Mouse (Mus musculus): ENCODE measurements around the gene Sp2. TPM values are rescaled to one million over a fixed set of nuclear protein-coding genes. Genes with fewer than 3 reads are reported as not detected.

Gene Sp2
- 10 to 100 TPM in 1 of 2 experiments, 1 to 10 TPM in 1; 7.4 to 10.3 TPM for total RNA-seq (2021)
- long read RNA-seq, experiment 1, partial matches to known transcripts, result 1 of 8 reads
- long read RNA-seq, experiment 1, other reads (novel, unspliced or antisense), result 5 of 8 reads
- long read RNA-seq, experiment 2, partial matches to known transcripts, result 1 of 7 reads
- long read RNA-seq, experiment 2, other reads (novel, unspliced or antisense), result 6 of 7 reads

DNA sequence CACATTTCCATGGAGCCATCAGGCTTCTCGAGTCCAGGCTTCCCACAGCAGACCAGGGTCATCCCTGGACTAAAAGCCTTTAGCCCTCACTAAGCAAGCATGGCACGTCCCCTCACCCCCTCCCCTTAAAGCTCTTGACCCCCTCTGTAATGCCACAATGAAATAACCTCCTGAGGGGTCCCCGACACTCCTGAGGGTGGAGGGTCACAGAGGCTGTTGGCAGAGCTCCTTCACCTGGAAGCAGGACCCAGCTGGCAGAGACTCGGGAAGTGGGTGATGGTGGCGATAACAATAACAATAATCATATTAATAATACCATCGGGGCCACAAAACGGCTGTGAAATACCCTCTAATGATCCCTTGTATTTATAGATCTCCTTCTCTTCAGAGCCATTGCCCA is at the start of gene Sp2:
TSS of gene Sp2 (minus strand) at position 101 of the 400 bp plus-strand sequence.
- DNase-seq, result no peak

DNA sequence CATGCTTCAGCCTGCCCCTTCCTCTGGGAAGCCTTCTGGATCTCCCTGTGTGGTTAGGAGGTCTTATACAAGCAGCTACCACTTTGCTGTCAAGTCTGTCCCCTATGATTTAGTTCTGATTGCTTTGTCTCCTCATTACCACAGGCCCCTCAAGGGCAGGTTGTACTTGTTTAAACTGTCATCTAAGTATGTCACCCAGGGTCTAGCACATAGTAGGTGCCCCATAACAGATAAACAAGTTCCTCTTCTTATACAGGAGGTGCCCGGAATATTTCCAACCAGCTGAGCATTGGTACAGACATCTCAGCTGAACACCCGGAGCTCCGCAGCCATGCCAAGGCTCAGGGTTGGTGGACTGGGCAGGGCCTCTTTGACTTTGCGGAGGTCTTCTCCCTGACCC is 49.7 kb upstream of the Sp2 start:
- DNase-seq, result no peak

DNA sequence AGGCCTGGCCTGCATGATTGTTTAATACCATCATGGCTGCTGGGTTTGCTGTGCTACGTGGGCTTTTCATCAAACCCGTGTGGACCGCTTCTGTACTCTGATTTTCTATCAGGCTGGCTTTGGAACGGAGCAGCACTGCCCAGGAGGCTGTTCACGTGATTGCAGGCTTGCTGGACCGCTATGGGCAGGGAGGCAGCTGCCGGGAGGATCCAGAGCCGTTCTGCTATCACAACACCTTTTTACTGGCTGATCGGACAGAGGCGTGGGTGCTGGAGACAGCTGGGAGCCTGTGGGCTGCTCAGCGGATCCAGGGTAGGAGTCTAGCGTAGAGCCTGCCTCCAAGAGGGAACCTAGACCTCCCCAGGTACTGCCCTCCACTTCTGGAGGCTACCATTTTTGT is 49.2 kb upstream of the Sp2 start:
- DNase-seq, result no peak

DNA sequence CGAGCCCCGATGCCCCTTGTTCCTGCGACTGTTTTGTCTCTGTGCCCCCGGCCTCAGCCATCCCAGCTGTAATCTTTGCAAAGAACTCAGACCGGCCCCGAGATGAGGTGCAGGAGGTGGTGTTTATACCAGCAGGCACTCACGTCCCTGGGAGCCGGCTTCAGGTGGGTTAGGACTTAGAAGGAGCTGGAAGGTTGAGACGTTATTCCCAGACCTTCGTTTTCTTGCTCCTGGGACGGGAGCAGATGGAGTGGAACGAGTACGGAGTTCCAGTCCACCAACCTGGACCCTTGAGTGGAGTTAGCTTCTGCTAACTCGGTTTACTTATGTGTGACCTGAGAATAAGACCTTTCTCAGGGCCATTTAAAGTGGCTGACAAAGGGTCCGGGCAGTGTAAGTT is 47.7 kb upstream of the Sp2 start:
- DNase-seq, result no peak

DNA sequence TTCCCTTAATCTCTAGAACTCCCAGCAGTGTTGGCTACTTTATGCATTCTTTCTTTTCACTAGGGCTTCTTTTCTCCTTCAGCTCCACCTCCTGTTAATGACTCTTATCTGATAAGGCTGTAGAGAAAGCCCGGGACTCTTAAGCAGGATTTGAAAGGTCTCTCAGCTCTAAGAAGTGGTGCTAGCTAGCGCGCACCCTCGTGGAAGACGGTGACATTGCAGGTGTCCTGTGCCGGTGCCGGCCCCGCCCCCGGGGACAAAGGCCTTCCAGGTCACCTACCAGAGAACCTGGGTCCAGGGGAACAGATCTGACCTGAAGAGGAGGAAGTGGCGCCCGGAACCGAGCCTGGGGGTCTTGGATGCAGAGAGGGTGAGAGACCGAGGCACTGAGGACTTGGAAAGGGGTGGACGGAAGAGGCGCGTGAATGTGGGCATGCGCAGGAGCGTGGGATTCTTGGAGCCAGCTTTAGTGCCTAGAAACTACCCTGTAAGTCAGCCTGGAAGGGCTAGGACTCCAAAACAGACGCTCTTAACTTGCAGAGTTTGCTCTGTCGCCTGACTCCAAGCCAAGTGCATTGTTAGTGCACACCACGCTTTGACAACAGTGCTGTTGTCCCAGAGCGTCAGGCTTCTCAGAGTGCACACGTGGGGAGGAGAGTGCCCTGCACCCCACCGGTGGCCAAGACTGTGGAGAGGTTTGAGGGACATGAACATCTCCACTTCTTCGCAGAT is 47.1 kb upstream of the Sp2 start, which contains the start of gene Scrn2:
TSS of gene Scrn2 (plus strand) at position 253 of the 732 bp plus-strand sequence.
- DNase-seq, result peak; percentile 83 to 93

DNA sequence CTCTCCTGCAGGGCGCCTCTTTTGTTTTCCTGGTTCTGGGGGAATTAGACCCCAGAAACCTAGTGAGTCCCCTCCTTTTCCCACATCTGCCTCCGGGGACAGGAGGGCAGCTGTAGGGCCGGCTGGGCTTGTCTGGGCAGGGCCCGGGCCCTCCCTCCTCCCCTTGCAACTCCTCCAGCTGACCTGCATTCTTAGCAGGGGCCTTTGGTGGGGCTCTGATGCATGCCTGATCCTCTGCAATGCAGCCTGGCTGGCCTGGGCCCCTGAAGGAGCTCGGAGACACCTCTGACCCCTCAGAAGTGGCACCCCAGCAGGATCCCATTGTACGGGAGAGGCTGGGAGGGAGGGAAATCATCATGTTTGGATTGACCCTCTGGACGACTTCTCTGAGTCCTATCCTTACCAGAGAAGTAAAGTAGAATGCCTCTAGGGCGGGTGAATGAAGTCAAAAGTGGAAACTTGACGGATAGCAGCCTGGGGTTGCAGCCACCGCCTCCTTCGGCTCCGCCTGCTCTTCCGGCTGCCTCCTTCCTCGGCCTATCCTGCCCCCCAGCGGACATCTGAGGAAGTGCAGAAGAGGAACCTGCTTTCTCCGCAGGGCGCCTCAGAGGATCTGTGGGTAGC is 43.1 kb upstream of the Sp2 start:
- peak; percentile 89 to 91 for DNase-seq

DNA sequence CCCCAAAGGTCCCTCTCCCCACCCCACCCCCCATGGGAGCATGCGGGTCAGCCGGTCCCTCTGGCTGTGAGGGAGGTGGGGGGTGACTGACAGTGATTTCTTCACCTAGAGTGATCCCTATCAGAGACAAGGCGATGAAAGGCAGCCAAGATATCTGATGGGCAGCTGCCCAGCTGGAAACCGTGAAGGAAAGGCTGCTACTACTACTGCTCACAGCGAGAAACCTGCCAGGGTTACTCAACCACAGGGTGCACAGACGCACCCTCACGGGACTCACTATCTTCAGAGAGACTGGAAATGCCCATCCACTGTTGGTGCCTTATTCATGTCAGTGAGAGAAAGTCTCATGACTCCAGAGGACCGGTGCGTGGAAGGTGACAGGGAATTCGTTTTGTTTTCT is 42.2 kb upstream of the Sp2 start:
- no peak for DNase-seq

DNA sequence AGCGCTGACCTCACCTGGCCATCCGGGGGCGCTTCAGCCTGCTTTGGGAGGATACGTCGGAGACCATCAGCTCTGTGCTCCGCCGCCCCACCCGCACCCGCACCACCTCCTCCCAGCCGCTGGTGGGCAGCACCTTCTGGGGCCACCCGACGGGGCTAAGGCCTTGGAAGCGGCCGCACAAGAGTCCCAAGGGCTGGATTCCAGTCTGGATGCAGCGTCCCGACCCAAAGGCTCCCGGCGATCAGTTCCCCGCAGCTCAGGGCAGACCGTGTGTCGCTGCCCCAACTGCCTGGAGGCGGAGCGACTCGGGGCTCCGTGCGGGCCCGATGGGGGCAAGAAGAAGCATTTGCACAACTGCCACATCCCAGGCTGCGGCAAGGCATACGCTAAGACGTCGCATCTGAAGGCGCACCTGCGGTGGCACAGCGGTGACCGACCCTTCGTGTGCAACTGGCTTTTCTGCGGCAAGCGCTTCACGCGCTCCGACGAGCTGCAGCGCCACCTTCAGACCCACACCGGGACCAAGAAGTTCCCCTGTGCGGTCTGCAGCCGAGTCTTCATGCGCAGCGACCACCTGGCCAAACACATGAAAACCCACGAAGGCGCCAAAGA is 39.2 kb upstream of the Sp2 start:
- peak; percentile 74 to 86 for DNase-seq

DNA sequence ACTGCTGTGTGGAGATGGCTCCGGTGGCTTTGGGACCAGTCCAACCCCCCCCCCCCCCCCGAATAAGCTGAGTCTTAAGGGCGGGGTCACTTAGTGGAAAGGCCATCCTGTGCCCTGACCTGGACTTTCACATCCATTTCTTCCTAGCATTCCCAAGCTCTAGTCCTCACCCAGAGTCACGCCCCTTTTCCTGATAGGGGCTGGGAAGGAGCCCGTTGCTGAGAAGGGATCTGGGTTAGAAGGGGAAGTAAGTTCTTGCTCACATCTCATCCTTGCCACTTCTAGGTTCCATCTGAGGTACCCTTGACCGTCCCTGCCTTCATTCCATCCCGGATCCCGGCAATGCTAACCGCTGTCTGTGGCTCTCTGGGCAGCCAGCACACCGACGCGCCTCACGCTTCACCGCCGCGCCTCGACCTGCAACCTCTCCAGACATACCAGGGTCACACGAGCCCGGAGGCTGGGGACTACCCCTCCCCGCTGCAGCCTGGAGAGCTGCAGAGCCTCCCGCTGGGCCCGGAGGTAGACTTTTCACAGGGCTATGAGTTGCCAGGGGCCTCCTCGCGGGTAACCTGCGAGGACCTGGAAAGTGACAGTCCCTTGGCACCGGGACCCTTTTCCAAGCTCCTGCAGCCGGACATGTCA is 38.5 kb upstream of the Sp2 start:
- DNase-seq, result no peak

DNA sequence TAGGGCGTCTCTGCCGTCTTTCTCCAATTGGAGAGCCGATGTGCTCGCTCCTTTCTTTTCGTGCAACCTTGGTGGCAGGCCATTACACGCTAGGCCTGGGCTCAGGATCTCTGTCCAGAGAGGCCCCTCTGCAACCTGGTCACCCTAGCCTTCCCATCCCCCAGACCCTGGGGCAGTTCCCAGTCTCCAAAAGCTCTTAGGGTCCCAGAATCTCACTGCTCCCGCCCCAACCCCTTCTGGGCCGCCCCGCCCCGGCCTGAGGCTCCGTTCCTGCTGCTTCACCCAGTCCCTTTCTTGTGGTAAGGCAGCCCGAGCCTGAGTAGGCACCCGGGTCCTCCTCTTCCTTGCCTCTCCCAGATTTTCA is 36.6 kb upstream of the Sp2 start:
- no peak for DNase-seq

DNA sequence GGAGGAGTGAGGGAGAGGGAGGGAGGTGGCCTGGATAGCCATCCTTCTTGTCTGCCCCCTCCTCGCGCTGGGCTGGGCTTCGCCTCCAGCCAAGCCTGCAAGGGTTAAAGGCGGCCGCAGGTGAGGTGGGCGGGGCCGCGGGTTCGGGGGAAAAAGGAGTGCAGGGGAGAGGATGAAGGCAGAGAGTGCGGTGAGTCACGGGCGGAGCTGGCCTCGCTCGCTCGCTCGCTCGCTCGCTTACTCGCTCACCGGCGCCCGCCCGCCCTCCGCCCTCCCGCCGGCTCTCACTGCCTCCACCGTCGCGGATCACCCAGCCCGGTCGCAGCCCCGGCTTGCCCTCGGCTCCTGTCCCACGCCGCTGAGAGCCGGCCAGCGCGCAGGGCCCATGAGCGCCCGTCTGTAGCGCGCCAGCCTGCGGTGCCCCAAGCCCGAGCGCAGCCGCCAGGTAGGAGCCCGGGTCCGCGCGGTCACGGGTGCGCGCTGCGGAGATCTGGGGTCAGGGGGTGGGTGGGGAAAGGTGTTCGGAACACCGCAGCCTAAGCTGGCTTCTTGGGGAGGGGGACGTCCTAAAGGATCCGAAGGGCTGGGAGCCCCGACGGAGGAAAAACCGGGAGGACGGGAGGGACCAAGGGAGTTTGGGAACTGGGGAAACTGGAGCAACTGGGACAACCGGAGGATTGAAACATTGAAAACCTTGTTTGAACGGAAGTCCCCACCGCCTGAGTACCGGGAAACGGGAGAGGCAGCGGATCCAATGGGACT is 36.0 kb upstream of the Sp2 start:
- DNase-seq, result no peak

DNA sequence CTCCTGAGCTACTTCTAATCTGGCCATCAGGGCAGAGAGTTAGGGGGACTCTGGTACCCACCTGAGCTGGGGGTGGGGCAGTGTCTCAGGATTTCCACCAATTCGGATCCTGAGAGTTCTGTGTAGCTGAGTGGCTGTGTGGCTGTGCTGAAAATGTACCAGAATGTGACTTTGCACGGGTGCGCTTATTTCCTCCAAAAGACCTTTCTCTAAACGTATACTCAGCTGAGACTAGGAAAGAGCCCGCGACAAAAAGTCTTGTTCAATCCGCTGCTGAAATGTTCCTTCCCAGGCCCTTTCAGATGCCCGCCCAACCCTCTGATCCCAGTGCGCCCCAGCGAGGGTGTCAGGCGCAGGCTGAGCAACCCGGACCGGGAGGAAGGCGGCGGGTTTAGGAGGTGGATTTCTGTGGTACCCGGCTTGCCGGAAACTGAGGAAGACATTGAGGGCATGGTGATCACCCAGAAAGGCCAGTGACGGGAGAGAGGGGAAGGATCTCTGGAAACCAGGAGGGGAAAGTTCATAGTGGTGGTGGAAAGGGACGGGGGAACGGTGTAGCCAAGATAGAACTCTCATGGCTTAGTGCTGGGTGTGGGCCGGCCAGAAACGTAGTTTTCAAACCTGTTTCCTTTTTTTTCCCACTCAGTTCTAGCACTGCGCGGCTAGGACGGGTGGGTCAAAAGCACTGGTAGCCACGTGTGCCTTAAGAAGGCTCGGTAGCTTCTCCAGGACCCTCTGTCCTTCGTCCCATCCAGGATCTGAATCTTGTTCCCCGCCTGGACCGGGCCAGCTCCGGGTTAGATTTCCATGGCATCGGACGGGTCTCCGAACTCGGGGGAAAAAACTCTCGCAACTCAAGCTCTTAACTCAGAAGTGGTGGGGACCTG is 35.2 kb upstream of the Sp2 start:
- no peak for DNase-seq

DNA sequence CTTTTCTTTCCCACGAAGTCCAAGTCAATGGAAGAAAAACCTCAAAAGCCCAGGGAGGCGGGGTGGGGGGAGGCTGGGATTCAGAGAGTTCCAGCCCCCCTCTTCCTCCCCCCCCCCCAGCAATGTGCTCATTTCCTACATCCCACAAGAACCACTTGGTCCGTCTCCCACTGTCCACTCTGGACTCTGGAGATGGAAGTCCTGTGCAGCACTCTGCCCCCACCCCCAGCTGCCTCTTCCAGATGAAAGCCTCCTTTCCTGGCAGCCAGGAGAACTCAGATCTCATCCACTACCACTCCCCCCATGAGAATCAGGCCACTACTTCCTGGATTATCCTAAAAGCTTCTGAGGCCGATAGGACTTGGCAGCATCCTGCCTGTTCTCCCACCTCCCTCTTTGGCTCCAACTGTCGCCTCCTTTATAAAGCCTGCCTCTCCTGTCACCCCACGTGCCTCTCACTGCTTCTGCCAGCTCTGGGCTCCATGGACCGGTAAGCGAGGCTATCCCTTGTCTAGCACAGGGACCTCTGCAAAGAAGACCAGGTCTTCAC is 30.4 kb upstream of the Sp2 start, which contains the start of gene Sp6:
TSS of gene Sp6 (plus strand) at position 274 of the 550 bp plus-strand sequence.
- no peak for DNase-seq

DNA sequence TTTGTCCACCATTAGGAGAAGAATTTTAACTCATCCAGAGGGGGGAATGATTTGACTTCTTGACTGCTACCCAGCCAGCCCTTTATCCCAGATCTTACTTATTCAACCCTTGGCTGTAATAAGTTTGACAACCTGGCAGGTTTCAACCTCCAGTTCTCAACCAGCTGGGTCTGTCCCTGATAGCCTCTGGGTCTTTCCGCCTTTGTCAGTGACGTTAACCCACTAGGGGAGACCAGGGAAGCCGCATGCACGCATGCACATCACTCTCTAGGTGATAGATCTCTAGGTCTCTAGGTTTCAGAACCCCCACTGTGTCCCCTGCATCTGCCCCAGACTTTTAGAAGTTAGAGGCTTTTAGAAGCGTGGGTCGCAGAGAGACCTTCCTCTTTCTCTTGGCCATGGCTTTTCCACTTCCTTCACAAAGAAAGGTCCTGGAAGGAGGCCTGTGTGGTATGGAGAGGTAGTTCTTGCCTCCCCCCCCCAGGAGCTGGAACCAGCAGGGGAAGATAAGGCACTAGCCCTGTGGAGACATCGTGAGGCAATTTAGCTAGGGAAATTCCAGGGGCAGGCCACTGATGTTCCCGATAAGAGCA is 26.5 kb upstream of the Sp2 start:
- no peak for DNase-seq

DNA sequence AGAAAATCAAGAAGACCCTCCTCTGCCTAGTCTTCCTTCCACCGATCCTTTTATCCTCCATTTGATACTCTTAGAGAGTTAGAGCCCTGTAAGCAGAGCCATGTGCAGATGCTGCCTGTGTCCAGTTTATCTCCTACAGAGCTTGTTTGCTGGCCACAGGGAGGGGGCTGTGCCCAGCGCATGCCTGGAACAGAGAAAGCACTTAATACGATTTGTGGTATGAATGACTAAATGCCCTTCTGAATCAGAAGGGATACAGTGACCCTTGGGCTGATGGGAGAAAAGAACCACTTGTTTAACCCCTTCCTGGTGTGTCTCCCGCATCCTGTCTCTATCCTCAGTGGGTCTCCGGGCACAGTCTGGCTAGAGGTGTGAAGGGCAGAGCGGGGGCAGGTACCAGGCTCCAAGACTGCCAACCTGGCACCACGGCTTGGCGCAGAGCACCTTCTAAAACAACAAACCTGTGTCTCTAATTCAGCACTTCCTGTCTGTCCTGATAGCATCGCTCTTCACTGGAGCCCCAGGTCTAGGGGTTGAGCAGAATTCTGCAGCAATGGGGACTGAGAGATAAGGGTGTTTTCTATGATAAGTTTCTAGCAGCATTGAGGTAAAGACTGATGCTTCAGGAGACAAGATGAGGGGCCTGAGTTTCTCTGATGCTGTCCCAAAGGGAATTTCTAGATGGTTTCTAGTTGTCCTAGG is 24.5 kb upstream of the Sp2 start:
- DNase-seq, result no peak

DNA sequence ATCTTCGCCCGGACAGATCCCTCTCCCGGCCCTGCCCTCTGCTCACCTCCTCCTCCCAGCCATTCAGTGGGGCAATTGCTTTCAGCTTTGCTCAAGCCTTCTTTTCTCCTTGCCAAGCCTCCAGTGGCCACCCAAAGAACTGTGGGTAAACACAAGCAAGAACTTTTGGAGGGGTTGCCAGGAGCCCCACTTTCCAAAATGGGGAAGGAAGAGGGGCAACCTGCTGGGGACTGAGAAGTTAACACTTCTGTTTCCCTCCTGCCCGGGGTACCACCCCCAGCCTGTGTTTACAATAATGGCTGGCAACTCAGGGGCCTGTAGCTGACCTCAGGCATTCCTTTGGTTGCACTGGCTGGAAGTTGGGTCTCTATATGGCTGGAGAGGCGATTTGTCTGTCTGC is 20.4 kb upstream of the Sp2 start:
- DNase-seq, result no peak

DNA sequence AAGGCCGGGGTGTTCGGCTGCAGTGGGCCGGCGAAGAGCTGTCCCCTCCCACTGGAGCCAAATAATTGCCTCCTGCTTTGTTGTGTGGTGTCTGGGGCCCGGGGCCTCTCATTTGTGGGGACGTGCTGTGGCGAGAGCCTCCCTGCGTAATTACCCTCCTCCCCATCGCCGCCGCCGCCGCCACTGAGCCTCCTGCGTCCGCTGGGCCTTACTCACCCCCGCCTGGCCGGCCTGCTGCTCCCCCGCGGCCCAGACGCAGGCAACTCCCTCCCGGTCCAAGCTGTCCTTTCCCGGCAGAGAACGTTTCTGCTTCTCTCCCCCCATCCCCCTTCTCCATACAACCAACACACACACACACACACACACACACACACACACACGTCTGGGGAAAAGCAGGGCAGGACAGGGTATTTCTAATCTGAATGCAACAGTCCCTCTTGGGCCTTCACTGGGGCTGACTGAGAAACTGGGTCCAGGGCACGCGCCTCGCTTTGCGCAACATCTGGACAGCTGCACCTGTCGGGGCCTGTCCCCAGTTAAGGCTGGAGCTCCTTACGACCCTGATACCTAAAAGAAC is 14.7 kb upstream of the Sp2 start:
- peak; percentile 50 to 57 for DNase-seq

DNA sequence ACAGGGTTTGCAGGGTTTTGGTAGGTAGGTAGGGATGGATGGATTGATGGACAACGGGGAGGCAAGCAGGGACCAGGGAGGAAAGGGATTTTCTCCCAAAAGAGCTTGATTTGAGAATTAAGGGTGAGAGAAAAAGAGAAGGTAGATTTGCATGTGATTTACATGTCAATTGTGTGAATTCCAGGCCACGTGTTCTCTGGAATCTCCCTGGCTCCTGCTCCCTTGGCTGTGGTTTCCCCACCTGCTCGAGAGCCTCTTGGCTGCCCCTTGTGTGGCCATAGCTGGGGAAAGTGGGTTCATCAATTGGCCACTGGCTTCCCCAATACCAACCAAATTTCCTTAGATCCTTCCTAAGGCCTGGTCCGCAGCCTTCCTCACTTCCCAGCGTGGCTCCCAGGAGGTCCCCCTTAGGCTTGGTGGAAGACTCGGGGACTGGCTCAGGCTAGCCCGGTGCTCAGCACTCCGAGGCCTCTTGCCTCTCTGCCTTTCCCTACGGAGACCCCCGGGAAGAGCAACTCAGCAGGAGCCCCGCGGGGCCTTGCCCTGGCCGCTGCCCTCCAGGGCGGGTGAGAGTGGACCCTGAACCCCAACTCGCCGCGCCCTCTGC is 14.1 kb upstream of the Sp2 start:
- no peak for DNase-seq
